Mouse (Mus musculus) E14TG2a.4 (cell line): ENCODE measurements around the gene Dmrtb1.
A peak's percentile ranks its signal among the peaks of the same experiment; 100 is the strongest.

ENCODE experiments used
- CTCF ChIP-seq: conservative IDR thresholded peaks from 2 replicates; pipeline ENCODE4 v1.5.1; 2014; ENCODE audit warnings: low read length
- NANOG ChIP-seq: IDR thresholded peaks from 2 replicates; pipeline ENCODE4 v1.6.1; 2014; ENCODE audit warnings: borderline replicate concordance, low read length, mixed read lengths
- POU5F1 ChIP-seq: IDR thresholded peaks from 2 replicates; pipeline ENCODE4 v1.6.1; 2014; ENCODE audit warnings: low read length, borderline replicate concordance

DNA sequence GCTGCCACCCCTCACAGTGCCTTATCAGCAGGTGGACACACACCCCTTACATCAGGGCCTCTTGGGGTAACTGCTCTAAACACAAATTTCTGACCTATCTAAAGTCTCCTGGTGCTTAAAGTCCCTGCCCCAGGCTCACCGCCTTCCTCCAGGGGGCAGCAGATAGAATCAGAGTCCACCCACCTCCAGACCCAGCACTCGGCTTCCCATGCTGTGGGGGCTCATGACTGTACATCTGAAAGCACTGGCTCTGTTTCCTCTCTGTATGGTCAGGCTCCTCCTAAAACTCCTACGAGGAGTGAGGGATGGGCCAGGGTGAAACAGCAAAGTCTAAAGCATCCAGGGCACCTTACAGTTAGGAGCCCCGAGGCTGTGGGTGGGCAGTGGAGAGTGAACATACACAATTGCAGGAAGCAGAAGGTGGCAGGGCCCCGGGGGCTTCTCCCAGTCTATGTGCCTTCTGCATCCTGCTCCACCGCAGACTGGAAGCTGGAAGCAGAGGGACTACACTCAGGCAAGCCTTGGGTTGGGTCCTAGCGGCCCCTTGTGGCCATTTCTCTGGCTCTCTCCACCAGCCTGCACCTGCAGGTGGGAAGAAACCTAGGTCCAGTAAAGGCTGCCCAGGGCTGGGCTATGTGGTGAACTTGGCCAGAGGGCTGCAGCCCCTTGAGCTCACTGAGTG is 31.3 kb downstream of the Dmrtb1 start:
- TF ChIP-seq CTCF (peak; percentile 49), NANOG (no peak), POU5F1 (no peak)
